Mouse (Mus musculus): Measurements from ENCODE around the gene Crxos.
A peak's percentile ranks its signal among the peaks of the same experiment; 100 is the strongest.

Gene Crxos

GRCm38 (mm10) chr7:15922220-15922773 lies 39.9 kb downstream of the Crxos start, which contains the start of gene Selenow:
TSS of gene Selenow (minus strand) at chr7:15922402.
- peak; percentile 91 for DNase-seq

- peak; percentile 65 for DNase-seq
These were observed 47.5 kb downstream of the Crxos start for GRCm38 (mm10) chr7:15929910-15930309.

DNA sequence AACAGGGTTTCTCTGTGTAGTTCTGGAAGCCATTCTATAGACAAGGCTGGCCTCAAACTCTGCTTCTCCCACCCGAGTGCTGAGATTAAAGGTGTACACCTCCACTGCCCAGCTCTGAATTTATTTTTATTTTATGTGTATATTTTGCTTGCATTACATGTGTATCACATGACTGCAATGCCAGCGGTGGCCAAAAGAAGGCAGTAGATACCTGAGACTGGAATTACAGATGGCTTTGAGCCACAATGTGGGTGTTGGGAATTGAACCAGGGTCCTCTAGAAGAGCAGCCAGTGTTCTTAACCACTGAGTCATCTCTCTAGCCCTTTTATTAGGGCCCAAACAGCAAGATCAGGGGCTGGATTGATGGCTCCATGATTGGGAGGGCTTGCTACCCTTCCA lies 48.1 kb downstream of the Crxos start:
- no peak for DNase-seq

- no peak for DNase-seq
These were observed 49.2 kb downstream of the Crxos start for GRCm38 (mm10) chr7:15931635-15932034.

GRCm38 (mm10) chr7:15933437-15934359 lies 51.3 kb downstream of the Crxos start:
- DNase-seq = peak; percentile 52

DNA sequence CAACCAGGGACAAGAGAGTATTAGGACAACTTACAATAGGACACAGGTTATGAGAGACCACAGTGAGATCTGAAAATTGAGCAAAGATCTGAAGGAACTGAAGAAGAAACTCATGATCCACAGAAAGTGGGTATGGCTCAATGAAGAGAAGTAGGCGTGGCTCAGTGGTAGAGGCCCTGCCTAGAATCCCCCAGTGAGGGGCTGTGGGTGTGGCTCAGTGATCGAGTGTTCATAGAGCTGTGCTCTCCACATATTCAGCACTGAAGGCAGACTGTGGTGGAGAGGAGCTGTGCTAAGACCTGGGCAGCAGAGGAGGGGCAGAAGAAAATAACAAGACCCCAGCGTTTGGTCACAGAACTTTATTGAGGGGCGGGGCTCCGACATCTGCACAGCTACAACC lies 55.1 kb downstream of the Crxos start:
- DNase-seq = no peak

DNA sequence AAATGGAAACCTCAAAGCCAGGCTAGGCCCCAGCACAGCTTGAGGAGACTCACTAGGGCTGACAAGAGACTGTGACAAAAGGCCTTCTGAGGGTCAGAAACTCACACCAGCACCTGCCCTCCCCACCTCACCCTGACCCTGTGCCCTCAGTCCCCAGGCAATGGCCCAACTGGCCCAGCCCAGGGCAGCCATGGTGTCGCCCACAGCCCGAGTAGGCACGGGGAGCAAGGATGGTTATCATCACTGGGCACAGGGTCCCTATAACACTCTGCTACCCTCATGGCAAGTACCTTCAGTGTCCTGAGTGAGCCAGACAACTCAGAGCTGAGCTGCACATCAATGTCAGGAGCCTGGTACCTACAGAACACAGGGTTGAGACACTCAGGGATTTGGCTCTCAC lies 56.2 kb downstream of the Crxos start:
- DNase-seq = no peak

- no peak for DNase-seq
These were observed 61.9 kb downstream of the Crxos start for GRCm38 (mm10) chr7:15944311-15944710.

DNA sequence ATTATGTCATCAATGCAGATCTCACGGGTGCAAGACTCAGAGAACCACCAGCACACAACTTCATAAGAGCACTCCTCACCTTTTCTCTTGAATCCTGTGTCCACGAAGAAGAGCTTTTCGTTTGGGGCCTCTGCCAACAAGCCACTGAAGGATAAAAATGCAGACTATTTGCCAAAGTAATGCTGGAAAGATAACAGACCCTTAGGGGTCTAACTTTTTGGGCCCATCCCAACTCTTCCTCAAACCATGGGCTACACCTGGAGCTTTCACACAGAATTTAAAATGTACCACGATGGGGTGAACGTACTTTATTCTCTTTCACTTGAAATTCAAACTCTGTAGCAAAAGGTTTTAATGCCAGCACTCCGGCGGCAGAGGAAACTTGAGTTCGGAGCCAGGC lies 62.8 kb downstream of the Crxos start:
- no peak for DNase-seq

GRCm38 (mm10) chr7:15945721-15946536 lies 63.5 kb downstream of the Crxos start, which contains the start of gene Nop53:
TSS of gene Nop53 (minus strand) at chr7:15946074.
- DNase-seq = peak; percentile 96

DNA sequence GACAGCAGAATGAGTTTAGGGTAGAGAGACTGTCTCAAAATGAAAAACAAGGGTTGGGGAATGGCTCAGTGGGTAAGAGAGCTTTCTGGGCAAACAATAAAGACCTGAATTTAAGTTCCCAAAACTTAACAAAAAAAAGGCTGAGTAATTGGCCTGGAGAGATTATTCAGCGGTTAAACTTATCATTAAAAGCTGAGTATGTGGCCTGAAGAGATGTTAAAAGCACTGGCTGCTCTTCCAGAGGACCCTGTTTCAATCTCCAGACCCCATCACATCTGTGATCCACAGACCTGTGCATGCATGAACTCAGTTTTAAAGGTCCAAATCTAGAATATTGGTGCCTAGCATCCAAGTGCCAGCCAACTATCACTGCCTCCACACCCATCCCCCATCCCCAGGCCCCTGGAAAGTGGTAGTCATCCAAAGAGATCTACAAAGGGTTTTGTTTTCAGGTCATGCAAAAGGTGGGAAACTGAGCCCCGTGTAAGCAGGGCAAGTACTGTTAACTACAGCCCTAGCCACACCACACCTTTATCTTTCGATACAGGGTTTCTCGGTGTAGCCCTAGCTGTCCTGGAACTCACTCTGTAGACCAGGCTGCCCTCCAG lies 65.3 kb downstream of the Crxos start:
- DNase-seq = no peak

GRCm38 (mm10) chr7:15948381-15948941 lies 66.0 kb downstream of the Crxos start:
- DNase-seq = peak; percentile 89

- no peak for DNase-seq
These were observed 66.9 kb downstream of the Crxos start for GRCm38 (mm10) chr7:15949216-15949790.

GRCm38 (mm10) chr7:15950008-15950407 lies 67.6 kb downstream of the Crxos start:
- no peak for DNase-seq

DNA sequence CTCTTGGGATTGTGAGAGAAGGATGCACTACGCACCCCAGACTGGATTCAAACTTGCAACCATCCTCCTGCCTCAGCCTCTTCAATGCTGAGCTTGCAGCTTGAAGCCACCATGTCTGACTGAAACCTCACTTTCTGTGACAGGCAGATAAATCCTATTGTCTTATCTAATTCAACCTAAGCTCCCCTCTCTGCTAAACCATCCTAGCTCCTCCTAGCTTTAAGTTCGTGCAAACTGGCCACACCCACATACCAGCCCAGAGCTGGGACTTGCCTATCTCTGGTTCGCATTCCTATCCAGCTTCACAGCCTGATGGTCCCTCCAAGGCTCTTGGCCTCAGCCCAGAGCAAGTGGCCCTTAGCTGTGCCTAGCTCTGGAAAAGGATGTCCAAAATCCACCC lies 70.0 kb downstream of the Crxos start:
- no peak for DNase-seq

Data from kidney, postnatal 14 days (tissue).